Mouse (Mus musculus): ENCODE results near the gene Kmt2e.

DNA sequence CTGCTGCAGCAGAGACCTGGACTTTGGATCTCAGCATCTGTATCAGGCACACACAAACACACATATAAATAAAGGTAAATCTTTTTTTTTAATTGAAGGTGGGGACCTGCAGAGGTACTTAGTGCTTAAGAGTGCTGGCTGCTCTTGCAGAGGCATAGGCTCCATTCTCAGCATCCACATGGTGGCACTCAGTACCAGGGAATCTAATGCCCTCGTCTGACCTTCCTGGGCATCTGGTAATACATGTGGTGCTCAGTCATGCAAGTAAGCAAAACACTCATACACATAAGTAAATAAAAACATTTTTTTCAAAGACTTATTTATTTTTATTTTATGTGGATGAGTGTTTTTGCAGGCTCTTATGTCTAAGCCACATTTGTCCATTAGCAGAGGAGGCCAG lies 49.1 kb upstream of the Kmt2e start:
- TF ChIP-seq POLR2A (IDR thresholded peaks at IDR 0.05; ENCODE audit: insufficient read depth, low read depth, low read length), result no peak
- no peak for TF ChIP-seq CTCF (IDR thresholded peaks at IDR 0.05; ENCODE audit: insufficient read depth, low read depth, low read length)

Data from olfactory bulb, adult 2 months (tissue).